ENCODE assay signal across 21 mouse cellular contexts in the genomic region with DNA sequence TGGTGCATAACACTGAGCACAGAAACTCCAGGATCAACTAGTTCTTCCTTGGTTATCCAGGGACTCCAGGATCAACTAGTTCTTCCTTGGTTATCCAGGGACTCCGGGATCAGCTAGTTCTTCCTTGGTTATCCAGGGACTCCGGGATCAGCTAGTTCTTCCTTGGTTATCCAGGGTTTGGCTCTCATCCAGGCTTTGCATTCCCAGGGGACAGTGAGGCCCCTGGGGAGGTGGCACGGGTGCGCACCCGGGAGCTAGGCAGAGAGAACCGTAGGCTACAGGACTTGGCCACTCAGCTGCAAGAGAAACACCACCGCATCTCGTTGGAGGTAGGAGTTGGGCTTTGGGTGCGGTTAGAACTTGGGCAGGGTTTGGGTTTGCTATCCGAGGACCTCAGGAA. TPM values are rescaled to one million over a fixed set of nuclear protein-coding genes. Genes with fewer than 3 reads are reported as not detected.
"Had no signal": no experiment of that assay in that cellular context is flagged by ENCODE, and none has a peak within 500 bp of the region (broad histone marks: within the 10 kb centered on the region; RNA-seq: fewer than 3 reads in every experiment).

No protein-coding gene starts in this region.

- H3K27ac ChIP-seq: kidney, embryonic 15.5 days; limb, embryonic 12.5 days; limb, embryonic 15.5 days; liver, embryonic 14.5 days; macrophage; midbrain, embryonic 12.5 days; midbrain, embryonic 15.5 days; stomach, embryonic 15.5 days had no signal

- DNase-seq: kidney, adult 8-10 months; kidney, postnatal 10 days; kidney, postnatal 36 days; left cerebral cortex, postnatal 4 days; liver, postnatal 0 days; lung, embryonic 14.5 days; right cerebral cortex, postnatal 25 days; spleen, adult 18-20 months; thymus, adult 2 months; thymus, postnatal 14 days; thymus, postnatal 4 days had no signal

- H3K27me3 ChIP-seq: kidney, embryonic 15.5 days; limb, embryonic 12.5 days; limb, embryonic 15.5 days; midbrain, embryonic 12.5 days; midbrain, embryonic 15.5 days; stomach, embryonic 15.5 days had no signal

- H3K9ac ChIP-seq: kidney, embryonic 15.5 days; limb, embryonic 12.5 days; limb, embryonic 15.5 days; liver, embryonic 14.5 days; liver, postnatal 0 days; lung, embryonic 14.5 days; midbrain, embryonic 12.5 days; midbrain, embryonic 15.5 days; stomach, embryonic 15.5 days had no signal

- H3K4me3 ChIP-seq: kidney, embryonic 15.5 days; limb, embryonic 12.5 days; limb, embryonic 15.5 days; midbrain, embryonic 12.5 days; midbrain, embryonic 15.5 days; stomach, embryonic 15.5 days had no signal

- ATAC-seq: liver, postnatal 0 days; lung, postnatal 0 days; midbrain, embryonic 15.5 days had no signal

- H3K4me2 ChIP-seq: kidney, embryonic 15.5 days; limb, embryonic 12.5 days; limb, embryonic 15.5 days; liver, embryonic 11.5 days; lung, embryonic 14.5 days; midbrain, embryonic 12.5 days; midbrain, embryonic 15.5 days; stomach, embryonic 15.5 days had no signal

- H3K9me3 ChIP-seq: kidney, embryonic 15.5 days; limb, embryonic 12.5 days; limb, embryonic 15.5 days; midbrain, embryonic 12.5 days; midbrain, embryonic 15.5 days; stomach, embryonic 15.5 days had no signal

RNA-seq across cellular contexts. Expression of a gene that starts 29.9 kb away (rescaled TPM):
- polyA plus RNA-seq: macrophage had no signal
